Mouse (Mus musculus) G1E (cell line): ENCODE results near the gene Hcn1.

Experiments used
- CTCF ChIP-seq: IDR thresholded peaks from 2 replicates; pipeline ENCODE4 v1.5.1; 2012; ENCODE audit warnings: low read depth, low read length, inconsistent platforms, mixed read lengths
- GATA1 ChIP-seq: IDR thresholded peaks from 2 replicates; pipeline ENCODE4 v1.6.1; 2012; ENCODE audit warnings: borderline replicate concordance, low read length, inconsistent platforms, mixed read lengths
- GATA2 ChIP-seq: IDR thresholded peaks from 2 replicates; pipeline ENCODE4 v1.6.1; 2012; ENCODE audit warnings: low read depth, low read length, inconsistent platforms, borderline replicate concordance
- POLR2AphosphoS5 ChIP-seq: IDR thresholded peaks from 2 replicates; pipeline ENCODE4 v1.6.1; 2012; ENCODE audit warnings: low read depth, low read length, inconsistent platforms; ENCODE audit not compliant: insufficient replicate concordance

DNA sequence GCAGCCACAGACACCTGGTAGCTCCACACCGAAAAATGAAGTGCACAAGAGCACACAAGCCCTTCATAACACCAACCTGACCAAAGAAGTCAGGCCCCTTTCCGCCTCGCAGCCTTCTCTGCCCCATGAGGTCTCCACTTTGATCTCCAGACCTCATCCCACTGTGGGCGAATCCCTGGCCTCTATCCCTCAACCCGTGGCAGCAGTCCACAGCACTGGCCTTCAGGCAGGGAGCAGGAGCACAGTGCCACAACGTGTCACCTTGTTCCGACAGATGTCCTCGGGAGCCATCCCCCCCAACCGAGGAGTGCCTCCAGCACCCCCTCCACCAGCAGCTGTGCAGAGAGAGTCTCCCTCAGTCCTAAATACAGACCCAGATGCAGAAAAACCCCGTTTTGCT, 373.7 kb downstream of the Hcn1 start:
- TF ChIP-seq GATA2 (no peak), GATA1 (no peak), CTCF (no peak), POLR2AphosphoS5 (no peak)
